Mouse (Mus musculus): Measurements from ENCODE around the gene Dlgap1.

- no peak for TF ChIP-seq CTCF (IDR thresholded peaks at IDR 0.05; ENCODE audit: low read depth)
- TF ChIP-seq EP300 (IDR thresholded peaks at IDR 0.05; ENCODE audit: low read depth): no peak
Measured at GRCm38 (mm10) chr17:70305021-70305420, 336.1 kb downstream of the Dlgap1 start.
